Mouse (Mus musculus) neutrophil, adult 5-6 weeks (primary cell): ENCODE measurements around the gene Lrrc75a. TPM values are rescaled to one million over a fixed set of nuclear protein-coding genes. Genes with fewer than 3 reads are reported as not detected.

Experiments used
- ATAC-seq: fragments of 151-379, 151-347 bp; 2 replicates; pipeline ENCODE4 v1.8.0; 2017; ENCODE audit warnings: mild to moderate bottlenecking, moderate TSS enrichment; ENCODE audit not compliant: insufficient number of reproducible peaks, poor library complexity, low FRiP score, severe bottlenecking; ENCODE audit errors: extremely low read depth
- total RNA-seq: library from RNA; stranded (forward); fragments of 200-1000 nt; gene quantifications from 2 replicates; pipeline ENCODE4 v1.2.3, GENCODE M21; 2017

The Lrrc75a gene
- total RNA-seq, 1 experiment from 2014 or later, result 3.4 TPM

GRCm38 (mm10) chr11:62603312-62604056 lies 44.8 kb downstream of the Lrrc75a start:
- ATAC-seq, result no peak

DNA sequence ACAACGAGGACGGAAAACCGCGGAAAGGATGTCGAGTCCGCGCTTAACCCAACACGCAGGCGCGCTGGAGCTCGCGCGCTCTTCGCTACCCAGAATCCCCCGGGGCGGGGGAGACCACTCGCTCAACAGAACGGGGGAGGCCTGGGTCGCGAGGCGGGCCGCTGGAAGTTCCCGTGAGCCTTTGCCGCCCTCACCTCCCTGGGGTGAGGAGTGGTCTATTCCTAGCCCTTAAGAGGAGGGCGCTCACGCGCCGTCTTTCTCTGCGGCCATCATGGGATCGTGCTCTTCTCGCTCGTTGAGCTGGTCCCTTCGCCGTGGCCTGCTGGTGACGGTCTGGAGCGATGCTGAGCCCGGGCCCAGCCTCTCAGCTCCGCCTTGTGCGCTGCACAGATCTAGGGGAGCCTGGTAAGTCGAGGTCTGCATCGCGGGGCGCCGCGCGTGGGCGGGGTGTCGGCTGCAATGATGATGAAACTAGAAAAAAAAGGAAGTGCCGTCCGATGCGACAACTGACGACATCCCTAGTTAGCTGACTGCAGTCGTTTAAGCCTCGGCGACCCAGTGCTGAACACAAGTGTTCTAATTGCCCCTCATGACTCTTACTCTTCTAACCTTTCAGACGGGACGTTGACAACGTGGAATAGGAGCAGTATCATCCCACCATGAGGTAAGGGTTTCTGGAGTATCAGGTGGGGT lies 45.6 kb downstream of the Lrrc75a start:
- ATAC-seq, result peak; percentile 88

GRCm38 (mm10) chr11:62601732-62602618 lies 46.3 kb downstream of the Lrrc75a start:
- no peak for ATAC-seq

GRCm38 (mm10) chr11:62598571-62598970 lies 49.8 kb downstream of the Lrrc75a start:
- no peak for ATAC-seq

DNA sequence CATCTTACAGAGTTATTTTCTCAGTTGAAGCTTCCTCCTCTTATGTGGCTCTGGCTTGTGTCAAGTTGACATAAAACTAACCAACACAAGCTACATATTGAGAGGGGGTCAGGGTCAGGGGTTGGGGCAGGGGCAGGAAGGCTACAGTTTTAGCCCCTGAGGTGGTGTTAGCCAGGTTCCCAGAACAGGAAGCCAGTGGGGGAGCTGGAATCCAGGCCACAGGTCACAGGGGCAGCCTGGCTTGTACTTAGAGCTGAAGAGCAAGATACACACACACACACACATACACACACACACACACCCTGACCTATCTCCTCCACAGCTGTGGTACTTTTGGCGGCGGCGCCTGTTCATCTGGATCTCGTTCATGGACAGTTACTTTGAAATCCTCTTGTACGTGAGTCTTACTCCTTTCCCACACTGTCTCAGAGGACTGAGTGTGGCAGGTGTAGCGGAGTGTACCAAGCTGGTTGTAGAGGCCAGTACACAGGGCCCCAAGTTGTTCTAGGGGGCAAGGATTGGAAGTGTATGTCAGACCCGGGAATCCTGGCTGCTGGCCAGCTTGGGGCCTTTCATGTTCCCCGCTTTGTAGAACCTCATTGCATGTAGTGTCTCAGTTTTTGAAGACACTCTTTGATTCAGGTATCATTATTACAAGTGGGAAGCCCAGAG lies 56.3 kb downstream of the Lrrc75a start:
- ATAC-seq, result no peak

- no peak for ATAC-seq
These were observed 57.3 kb downstream of the Lrrc75a start for GRCm38 (mm10) chr11:62591026-62591425.

DNA sequence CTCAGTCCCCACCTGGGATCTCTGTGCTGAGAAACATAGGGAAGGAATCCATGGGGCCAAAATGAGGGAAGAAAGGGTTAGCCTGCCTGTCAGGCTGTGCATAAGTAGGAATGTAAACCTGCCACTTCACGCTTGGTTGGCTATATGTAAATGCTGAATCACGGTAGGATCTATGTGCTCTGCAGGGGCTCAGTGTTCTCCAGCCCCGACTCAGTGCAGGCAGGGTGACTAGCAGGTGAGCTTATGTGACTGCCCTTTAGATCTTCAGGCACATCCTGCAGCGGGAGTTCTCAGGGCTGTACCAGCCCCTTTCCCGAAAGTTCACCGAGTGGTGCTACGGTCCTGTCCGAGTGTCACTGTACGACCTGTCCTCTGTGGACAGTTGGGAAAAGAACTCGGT lies 58.9 kb downstream of the Lrrc75a start:
- ATAC-seq, result no peak

DNA sequence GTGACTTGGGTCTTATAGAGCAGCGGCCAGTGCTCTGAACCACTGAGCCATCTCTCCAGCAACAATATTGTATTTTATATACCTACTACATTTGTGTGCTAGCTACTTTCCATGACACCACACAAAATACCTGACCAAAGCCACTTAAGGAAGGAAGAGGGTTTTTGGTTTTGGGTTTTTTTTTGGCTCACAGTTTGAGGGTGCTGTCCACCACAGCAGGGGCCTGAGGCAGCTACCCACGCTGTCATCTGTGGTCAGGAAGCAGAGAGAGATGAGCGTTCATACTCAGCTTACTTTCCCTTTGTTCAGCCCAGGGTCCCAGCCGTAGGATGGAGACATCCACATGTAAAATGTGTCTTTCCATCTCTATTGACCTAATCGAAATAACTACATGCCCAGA lies 61.3 kb downstream of the Lrrc75a start:
- no peak for ATAC-seq

GRCm38 (mm10) chr11:62584671-62585206 lies 63.6 kb downstream of the Lrrc75a start:
- no peak for ATAC-seq

- ATAC-seq, result no peak
These were observed 65.3 kb downstream of the Lrrc75a start for GRCm38 (mm10) chr11:62583031-62583430.

DNA sequence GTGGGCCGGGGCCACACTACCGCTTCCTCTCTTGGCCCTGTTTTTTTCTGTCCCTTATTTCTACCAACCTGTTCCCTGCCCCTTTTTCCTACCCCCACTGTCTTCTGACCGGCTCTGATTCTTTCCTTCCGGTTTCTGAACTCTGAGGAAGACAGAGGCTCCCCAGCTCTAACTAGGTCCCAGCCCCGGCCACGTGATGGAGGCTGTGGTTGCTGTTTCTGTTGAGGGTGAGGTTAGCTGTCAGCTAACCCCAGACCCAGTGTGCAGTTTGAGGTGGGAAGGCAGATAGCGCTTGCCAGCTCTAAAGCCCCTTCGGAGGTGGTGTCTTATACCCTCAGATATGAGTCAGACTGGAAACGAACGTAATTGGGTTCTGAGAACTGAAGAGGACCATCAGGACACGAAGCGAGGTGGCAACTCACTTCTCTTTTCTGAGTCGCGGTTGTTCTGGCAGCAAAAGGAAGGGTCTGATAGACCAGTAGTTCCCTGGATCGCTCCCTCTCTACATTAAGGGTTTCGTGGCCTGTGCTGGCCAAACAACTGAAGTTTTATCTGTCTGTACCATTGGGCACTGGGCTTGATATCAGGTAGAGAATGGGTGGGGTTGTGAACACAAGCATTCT lies 71.7 kb downstream of the Lrrc75a start:
- ATAC-seq, result peak; percentile 50

GRCm38 (mm10) chr11:62575659-62576438 lies 72.5 kb downstream of the Lrrc75a start:
- peak; percentile 56 for ATAC-seq

DNA sequence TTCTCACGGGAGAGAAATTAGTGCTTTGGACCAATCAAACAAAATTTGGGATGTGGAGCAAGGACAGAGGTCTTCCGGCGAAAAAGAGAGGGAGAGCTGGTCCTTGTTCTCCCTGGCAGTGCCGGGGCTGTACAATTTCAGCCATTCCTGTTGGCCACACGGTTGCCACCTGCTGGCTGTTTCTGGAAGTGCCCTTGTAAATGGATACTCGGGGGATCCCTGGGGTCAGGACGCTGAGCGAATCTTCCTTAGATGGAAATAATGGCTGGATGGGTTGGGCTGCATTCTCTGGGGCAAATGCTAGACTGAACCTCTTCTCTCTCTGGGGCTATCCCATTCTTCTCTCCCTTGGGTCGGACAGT lies 73.0 kb downstream of the Lrrc75a start:
- peak; percentile 57 for ATAC-seq

- ATAC-seq, result no peak
These were observed 73.6 kb downstream of the Lrrc75a start for GRCm38 (mm10) chr11:62574703-62575085.

- peak; percentile 37; the same call in 1 of the 2 replicates for ATAC-seq
These were observed 74.2 kb downstream of the Lrrc75a start, which contains the start of gene Trpv2 for GRCm38 (mm10) chr11:62573959-62574702. TSS of gene Trpv2 (plus strand) at chr11:62574486.

GRCm38 (mm10) chr11:62568300-62568699 lies 80.0 kb downstream of the Lrrc75a start:
- ATAC-seq, result no peak

GRCm38 (mm10) chr11:62566211-62566610 lies 82.1 kb downstream of the Lrrc75a start:
- ATAC-seq, result no peak
